Mouse (Mus musculus) bone marrow macrophage, adult 2 months (primary cell): ENCODE results near the gene Pgr.

Experiments
- CTCF ChIP-seq: IDR thresholded peaks from 2 replicates; pipeline ENCODE4 v1.5.1; 2012; ENCODE audit warnings: low read depth, mild to moderate bottlenecking, low read length, moderate library complexity
- POLR2A ChIP-seq: IDR thresholded peaks from 2 replicates; pipeline ENCODE4 v1.6.1; 2012; ENCODE audit warnings: mild to moderate bottlenecking, low read depth, low read length, borderline replicate concordance

DNA sequence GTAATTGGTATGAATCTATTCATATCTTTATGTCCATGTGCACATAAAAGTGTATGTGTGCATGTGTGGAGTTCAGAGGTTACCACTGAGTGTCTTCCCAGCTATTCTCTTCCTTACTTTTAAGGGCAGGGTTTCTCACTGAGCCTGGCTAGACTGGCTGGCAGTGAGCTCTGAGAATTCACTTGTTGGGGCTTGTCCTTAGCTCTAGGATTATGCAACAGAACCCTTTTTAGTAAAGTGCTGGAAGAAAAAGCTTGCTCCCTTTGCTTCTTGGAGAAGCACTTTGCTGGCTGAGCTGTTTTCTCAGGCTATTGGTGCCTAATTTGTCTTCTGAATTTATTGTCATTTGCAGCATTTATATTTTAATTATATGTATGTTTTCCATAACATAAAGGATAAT is 53.7 kb downstream of the Pgr start:
- TF ChIP-seq POLR2A (no peak), CTCF (no peak)
